Mouse (Mus musculus) adipocyte (in vitro differentiated cells): Measurements from ENCODE around the gene Gm13057.
"Not testable (repeated sequence)": the region's sequence is repeated elsewhere in the genome, so short reads cannot be mapped to it uniquely, and the experiment has no call there.

Experiments
- DNase-seq: peaks from one replicate; pipeline ENCODE4 v3.0.0-alpha.2; 2016; ENCODE audit warnings: low spot score

Gene Gm13057

GRCm38 (mm10) chr4:143551400-143551799, at the start of gene Gm13057, which contains the start of gene BC080695:
Gm13057 (plus strand) TSS chr4:143551709.
BC080695 (plus strand) TSS chr4:143551700.
- DNase-seq = not testable (repeated sequence)

GRCm38 (mm10) chr4:143511043-143511442, 40.5 kb upstream of the Gm13057 start, which contains the start of gene Gm13043:
Gm13043 (plus strand) TSS chr4:143511343.
- no peak for DNase-seq

GRCm38 (mm10) chr4:143535654-143536053, 15.9 kb upstream of the Gm13057 start, which contains the start of gene Gm13040:
Gm13040 (plus strand) TSS chr4:143535954.
- DNase-seq = not testable (repeated sequence)
